Mouse (Mus musculus) liver, adult 2 months (tissue): ENCODE results near the gene Nupl2. TPM values are rescaled to one million over a fixed set of nuclear protein-coding genes. Genes with fewer than 3 reads are reported as not detected.

ENCODE experiments used
- DNase-seq: peaks from one replicate; pipeline ENCODE4 v3.0.0-alpha.2; 2011; ENCODE audit warnings: low read depth, low spot score; ENCODE audit errors: extremely low read depth
- H3K27ac ChIP-seq: fragments of 200-500 bp; replicated peaks from 2 replicates; pipeline ENCODE4 v1.5.1; 2012; ENCODE audit warnings: low read depth, mild to moderate bottlenecking, control low read depth, inconsistent platforms, low read length; ENCODE audit not compliant: insufficient read depth
- H3K27me3 ChIP-seq: fragments of 200-500 bp; 2 replicates; pipeline ENCODE4 v1.6.1; 2012; ENCODE audit warnings: mild to moderate bottlenecking, moderate library complexity, low read length, inconsistent platforms; ENCODE audit not compliant: control insufficient read depth, insufficient read depth
- H3K36me3 ChIP-seq: fragments of 200-500 bp; 2 replicates; pipeline ENCODE4 v1.6.1; 2012; ENCODE audit warnings: low read length, inconsistent platforms; ENCODE audit not compliant: control insufficient read depth, insufficient read depth
- H3K4me1 ChIP-seq: fragments of 200-500 bp; 2 replicates; pipeline ENCODE4 v1.6.1; 2011; ENCODE audit warnings: low read length; ENCODE audit not compliant: control insufficient read depth, insufficient read depth
- H3K4me3 ChIP-seq: fragments of 200-500 bp; 2 replicates; pipeline ENCODE4 v1.5.1; 2011; ENCODE audit warnings: low read depth, mild to moderate bottlenecking, control low read depth, low read length, moderate library complexity; ENCODE audit not compliant: insufficient read depth
- H3K79me2 ChIP-seq: fragments of 200-500 bp; 2 replicates; pipeline ENCODE4 v1.6.1; 2012; ENCODE audit warnings: inconsistent platforms, mild to moderate bottlenecking, low read length, moderate library complexity; ENCODE audit not compliant: control insufficient read depth, insufficient read depth
- H3K9ac ChIP-seq: fragments of 200-500 bp; 2 replicates; pipeline ENCODE4 v1.6.1; 2012; ENCODE audit warnings: low read depth, mild to moderate bottlenecking, control low read depth, inconsistent platforms, low read length
- CTCF ChIP-seq: fragments of 200-500 bp; IDR thresholded peaks from 2 replicates; pipeline ENCODE4 v1.5.1; 2011; ENCODE audit warnings: low read depth, low read length, control low read depth
- POLR2A ChIP-seq: fragments of 200-500 bp; IDR thresholded peaks from 2 replicates; pipeline ENCODE4 v1.6.1; 2011; ENCODE audit warnings: low read length, control low read depth; ENCODE audit not compliant: insufficient read depth; ENCODE audit errors: extremely low read depth
- WGBS: fragments of 180-500 bp; shearing (Covaris S2); methylation state at CpG from one replicate; pipeline ENCODE4 v1.1.7; 2018; 5-methylcytosine and 5-hydroxymethylcytosine counted together
- polyA plus RNA-seq: library from polyadenylated mRNA; depleted of rRNA; stranded (reverse); fragments of >200 nt; gene quantifications from 2 replicates; pipeline ENCODE4 v1.2.3, GENCODE M21; 2012
- total RNA-seq: library from RNA; depleted of rRNA; stranded (reverse); fragments of >200 nt; gene quantifications from 2 replicates; pipeline ENCODE4 v1.2.3, GENCODE M21; 2014

The Nupl2 gene
- total and polyA plus RNA-seq, 2 experiments, result 3.0 to 3.1 TPM

DNA sequence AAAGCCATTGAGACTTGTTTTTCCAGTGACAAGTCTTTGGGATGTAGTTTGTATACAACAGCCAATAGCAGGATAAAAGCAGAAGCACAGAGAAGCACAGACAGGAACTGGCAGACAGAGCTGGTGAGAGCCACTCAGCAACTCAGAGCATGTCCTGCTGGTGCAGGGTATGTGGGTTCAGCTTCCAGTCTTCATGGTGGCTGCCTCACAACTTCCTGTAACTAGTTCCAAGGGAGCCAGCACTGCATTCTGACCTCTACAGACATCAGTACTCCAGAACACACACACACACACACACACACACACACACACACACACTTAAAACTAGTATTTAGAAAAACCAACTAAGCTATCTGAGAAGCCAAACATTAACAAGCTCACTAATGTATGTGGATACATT lies 7.3 kb downstream of the Nupl2 start:
- TF ChIP-seq CTCF, result no peak
- no peak for TF ChIP-seq POLR2A

DNA sequence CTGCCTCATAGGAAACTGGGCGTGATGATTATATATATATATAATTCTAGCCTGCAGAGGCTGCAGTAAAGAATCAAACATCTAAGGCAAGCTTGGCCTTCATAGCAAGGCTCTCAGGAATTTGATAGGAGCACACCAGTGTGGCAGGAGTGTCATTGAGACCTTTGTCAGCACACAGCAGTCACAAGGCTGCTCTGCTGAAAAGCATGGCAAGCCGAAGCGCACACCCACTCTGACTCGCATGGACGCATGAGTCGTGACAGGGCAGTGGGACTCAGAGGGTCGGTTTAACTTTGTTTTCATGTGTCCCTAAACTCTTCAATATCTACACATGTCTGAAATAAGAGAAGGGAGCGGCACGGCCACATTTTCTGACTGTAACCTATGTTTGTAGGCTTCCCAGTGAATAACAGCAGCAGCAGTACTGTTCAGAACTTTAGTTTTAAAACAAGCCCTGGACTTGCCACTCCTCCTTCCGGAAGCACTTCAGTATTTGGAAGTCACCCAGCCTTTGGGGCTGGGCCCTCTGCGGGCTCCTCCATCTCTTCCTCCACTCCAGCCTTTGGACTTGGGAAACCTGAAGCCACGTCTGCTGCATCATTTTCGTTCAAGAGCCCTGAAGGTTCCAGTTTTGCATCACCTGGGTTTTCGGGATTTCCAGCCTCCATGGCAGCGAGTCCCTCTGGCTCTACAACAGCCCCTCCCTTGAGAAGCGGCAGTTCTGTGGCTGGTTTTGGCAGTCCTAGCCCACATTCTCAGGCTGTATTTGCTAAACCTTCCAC lies 16.9 kb downstream of the Nupl2 start:
- no peak overlapping the region for H3K9ac ChIP-seq
- DNase-seq, result no peak
- H3K4me1 ChIP-seq, result no peaks in the 10 kb centered on the region
- no peak overlapping the region for H3K27ac ChIP-seq
- H3K79me2 ChIP-seq, result no peaks in the 10 kb centered on the region
- no peak overlapping the region for H3K4me3 ChIP-seq
- H3K27me3 ChIP-seq, result no peaks in the 10 kb centered on the region
- WGBS, result 96% methylated on average over 16 of the region's 16 CpGs
- TF ChIP-seq POLR2A, result no peak
- no peak for TF ChIP-seq CTCF
- H3K36me3 ChIP-seq, result peaks cover 31% of the 10 kb centered on the region

More for the DNA sequence above, 7.3 kb downstream of the Nupl2 start:
- DNase-seq, result no peak
- Histone ChIP-seq H3K79me2 (no peaks in the 10 kb centered on the region), H3K4me3 (no peak overlapping the region), H3K9ac (no peak overlapping the region), H3K4me1 (no peaks in the 10 kb centered on the region), H3K27ac (no peak overlapping the region), H3K27me3 (no peaks in the 10 kb centered on the region), H3K36me3 (peaks cover 36% of the 10 kb centered on the region)

DNA sequence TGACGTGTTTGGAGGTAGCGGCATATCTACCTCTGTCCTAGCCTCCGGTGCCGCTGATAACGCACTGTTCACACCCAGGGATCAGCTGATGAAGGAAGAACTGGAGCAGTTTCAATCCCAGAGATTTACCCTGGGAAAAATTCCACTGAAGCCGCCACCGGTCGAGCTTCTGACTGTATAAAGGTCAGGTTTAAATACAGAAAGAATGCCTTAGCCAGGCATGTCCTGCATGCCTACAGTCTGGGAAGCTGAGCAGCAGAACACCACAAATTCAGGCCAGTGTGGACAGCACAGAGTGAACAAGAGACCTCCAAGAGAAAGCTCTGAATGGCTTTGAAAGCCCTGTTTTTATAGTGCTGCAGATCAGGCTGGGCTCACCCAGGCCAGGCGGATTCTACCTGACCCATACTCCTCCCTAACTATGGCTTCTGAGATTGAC lies 17.6 kb downstream of the Nupl2 start:
- DNase-seq, result no peak
- no peaks in the 10 kb centered on the region for H3K27me3 ChIP-seq
- peaks cover 31% of the 10 kb centered on the region for H3K36me3 ChIP-seq
- H3K4me3 ChIP-seq, result no peak overlapping the region
- no peak overlapping the region for H3K27ac ChIP-seq
- TF ChIP-seq CTCF, result no peak
- TF ChIP-seq POLR2A, result no peak
- no peaks in the 10 kb centered on the region for H3K4me1 ChIP-seq
- H3K79me2 ChIP-seq, result no peaks in the 10 kb centered on the region
- H3K9ac ChIP-seq, result no peak overlapping the region
- WGBS, result 93% methylated on average over 9 of the region's 9 CpGs

DNA sequence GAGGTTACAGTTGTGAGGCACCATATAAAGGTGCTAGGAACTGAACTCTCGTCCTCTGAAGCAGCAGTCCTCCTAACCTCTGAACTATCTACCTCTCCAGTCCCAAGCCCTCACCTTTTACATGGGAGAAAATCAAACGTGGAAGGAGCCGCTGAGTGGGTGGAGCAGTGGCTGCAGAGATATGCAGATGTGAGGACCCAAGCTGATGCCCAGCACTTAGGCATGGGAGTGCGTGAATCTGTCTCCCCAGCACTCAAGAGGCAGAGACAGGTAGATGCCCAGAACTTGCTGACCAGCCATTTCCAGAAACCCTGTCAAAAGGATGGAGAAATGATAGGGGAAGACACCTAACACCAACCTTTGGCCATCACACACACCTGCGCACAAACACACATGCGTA lies 18.3 kb downstream of the Nupl2 start:
- DNase-seq, result no peak
- Histone ChIP-seq H3K27ac (no peak overlapping the region), H3K9ac (no peak overlapping the region), H3K4me3 (no peak overlapping the region), H3K79me2 (no peaks in the 10 kb centered on the region), H3K27me3 (no peaks in the 10 kb centered on the region), H3K36me3 (peaks cover 25% of the 10 kb centered on the region), H3K4me1 (no peaks in the 10 kb centered on the region)
- no peak for TF ChIP-seq POLR2A
- TF ChIP-seq CTCF, result no peak
- WGBS, result 95% methylated on average over 6 of the region's 6 CpGs

DNA sequence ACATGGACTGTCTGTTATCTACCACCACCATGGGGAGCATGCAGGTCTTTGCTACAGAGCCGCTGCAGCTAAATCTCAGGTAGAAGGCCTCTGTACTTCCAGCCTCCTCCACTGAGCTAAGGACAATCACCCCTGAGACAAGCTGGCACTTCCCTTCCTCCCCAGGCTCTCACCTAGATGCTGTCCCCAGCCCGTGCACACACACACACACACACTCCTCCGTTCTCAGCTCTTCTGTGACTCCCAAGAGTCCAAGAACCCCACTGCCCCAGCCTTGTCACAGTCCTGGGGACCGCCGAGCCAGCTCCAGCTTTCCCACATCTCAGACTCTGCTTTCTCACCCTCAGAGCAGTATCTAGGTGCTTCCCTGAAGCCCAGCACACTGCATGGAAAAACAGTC lies 19.2 kb downstream of the Nupl2 start:
- Histone ChIP-seq H3K79me2 (no peaks in the 10 kb centered on the region), H3K27me3 (no peaks in the 10 kb centered on the region), H3K9ac (no peak overlapping the region), H3K36me3 (peaks cover 22% of the 10 kb centered on the region), H3K27ac (no peak overlapping the region), H3K4me3 (no peak overlapping the region), H3K4me1 (no peaks in the 10 kb centered on the region)
- TF ChIP-seq POLR2A, result no peak
- no peak for TF ChIP-seq CTCF
- DNase-seq, result no peak
- WGBS, result 95% methylated on average over 5 of the region's 5 CpGs

DNA sequence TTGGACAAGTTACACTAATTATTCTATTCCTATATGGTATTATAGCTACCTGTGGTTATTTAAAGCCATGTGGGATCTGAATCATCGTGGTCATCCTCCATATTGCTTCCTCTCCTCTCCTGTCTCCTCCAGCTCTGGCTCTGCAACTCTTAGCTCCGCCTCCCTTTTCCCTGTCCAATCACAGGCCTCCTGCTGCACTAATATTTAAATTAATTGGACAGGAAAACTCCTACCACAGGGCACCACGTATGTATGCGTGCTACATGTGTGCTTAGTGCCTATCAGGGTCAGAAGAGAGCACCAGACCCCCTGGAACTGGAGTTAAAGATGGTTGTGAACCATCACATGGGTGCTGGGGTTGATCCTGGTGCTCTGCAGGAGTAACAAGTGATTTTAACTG lies 23.7 kb downstream of the Nupl2 start:
- no peak for TF ChIP-seq POLR2A
- TF ChIP-seq CTCF, result no peak
- Histone ChIP-seq H3K9ac (no peak overlapping the region), H3K27ac (no peak overlapping the region), H3K4me1 (no peaks in the 10 kb centered on the region), H3K27me3 (no peaks in the 10 kb centered on the region), H3K36me3 (peaks cover under 1% of the 10 kb centered on the region), H3K79me2 (no peaks in the 10 kb centered on the region), H3K4me3 (no peak overlapping the region)
- DNase-seq, result no peak
- WGBS, result 81% methylated on average over 4 of the region's 4 CpGs
